Mouse (Mus musculus) E14TG2a.4 (cell line): ENCODE results near the gene Fam72a.

Source experiments
- CTCF ChIP-seq: conservative IDR thresholded peaks from 2 replicates; pipeline ENCODE4 v1.5.1; 2014; ENCODE audit warnings: low read length
- POU5F1 ChIP-seq: IDR thresholded peaks from 2 replicates; pipeline ENCODE4 v1.6.1; 2014; ENCODE audit warnings: low read length, borderline replicate concordance

DNA sequence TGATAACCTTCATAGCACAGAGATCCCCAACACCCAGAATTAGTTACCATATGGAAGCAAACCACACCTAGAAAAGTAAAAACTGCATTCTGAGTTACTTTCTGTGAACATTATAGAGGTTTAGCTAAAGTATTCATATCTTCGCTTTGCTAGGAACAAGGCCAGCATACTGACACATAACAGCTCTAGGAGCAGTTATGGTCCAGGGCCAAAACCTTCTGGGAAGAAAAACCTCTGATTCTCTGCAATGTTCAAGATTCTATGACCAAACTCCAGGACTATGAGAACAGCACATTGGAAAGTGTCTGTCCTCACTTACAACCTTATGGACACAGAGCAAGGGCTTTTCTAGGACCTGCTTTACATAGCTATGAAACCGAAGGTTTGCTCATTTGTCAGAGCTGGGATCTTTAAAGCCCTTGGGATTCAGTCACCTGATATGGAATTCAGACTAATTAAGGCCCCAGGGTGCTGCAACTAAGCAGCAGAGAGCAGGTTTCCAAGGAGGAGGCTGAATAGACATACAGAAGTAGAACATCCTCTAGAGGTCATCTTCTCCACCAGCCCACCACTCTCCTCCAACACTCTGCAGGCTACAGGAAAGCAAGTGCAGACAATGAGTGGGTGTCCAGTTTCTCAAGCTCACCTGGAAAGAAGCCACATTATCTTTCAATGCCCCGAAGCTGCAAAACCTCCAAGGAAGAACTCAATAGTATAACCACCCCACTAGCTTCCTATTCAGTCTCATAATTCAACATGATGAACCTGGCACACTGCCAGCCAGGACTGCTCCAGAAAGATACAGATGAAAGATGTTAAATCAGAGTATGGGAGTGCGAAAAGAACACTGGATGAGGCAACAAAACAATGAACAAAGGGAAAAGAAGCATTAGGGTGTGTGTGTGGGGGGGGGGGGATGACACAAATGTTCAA, 33.5 kb upstream of the Fam72a start:
- TF ChIP-seq CTCF (no peak), POU5F1 (no peak)
